Mouse (Mus musculus): ENCODE results near the gene Angpt4. TPM values are rescaled to one million over a fixed set of nuclear protein-coding genes. Genes with fewer than 3 reads are reported as not detected.

The Angpt4 gene
- polyA plus RNA-seq, 2 experiments: 0.03 to 0.06 TPM

GRCm38 (mm10) chr2:151874551-151874950 is 36.5 kb upstream of the Angpt4 start:
- Histone ChIP-seq H3K27ac (no peak overlapping the region), H3K9ac (replicated peaks) (no peak overlapping the region), H3K4me3 (ENCODE audit: insufficient read depth in 1 of 2, low read depth in 2 of 2, low read length in 2 of 2) (no peak overlapping the region), H3K9me3 (ENCODE audit: control insufficient read depth, low read length) (no peaks in the 10 kb centered on the region), H3K36me3 (replicated peaks; ENCODE audit: control insufficient read depth, insufficient read depth, low read depth) (no peaks in the 10 kb centered on the region), H3K4me2 (ENCODE audit: low read depth) (no peak overlapping the region), H3K4me1 (replicated peaks; ENCODE audit: control insufficient read depth in 2 of 2, insufficient read depth in 2 of 2, low read length in 1 of 2) (no peaks in the 10 kb centered on the region), H3K27me3 (ENCODE audit: control insufficient read depth, insufficient read depth, low read length) (no peaks in the 10 kb centered on the region)
- ATAC-seq (ENCODE audit: insufficient read depth): no peak
- no peak for DNase-seq (ENCODE audit: low read depth in 3 of 3, low spot score in 3 of 3)
- no peak; the same call in 1 of the 2 replicates for TF ChIP-seq CTCF (IDR thresholded peaks at IDR 0.05; ENCODE audit: low read depth)
- no peak for TF ChIP-seq EP300 (IDR thresholded peaks at IDR 0.05; ENCODE audit: low read depth)

GRCm38 (mm10) chr2:151876012-151876485 is 35.0 kb upstream of the Angpt4 start:
- ATAC-seq (ENCODE audit: insufficient read depth) (no peak), DNase-seq (ENCODE audit: low read depth in 3 of 3, low spot score in 3 of 3) (peak; percentile 5 to 16 (median 11))
- H3K4me3 ChIP-seq (ENCODE audit: insufficient read depth in 1 of 2, low read depth in 2 of 2, low read length in 2 of 2): no peak overlapping the region
- TF ChIP-seq EP300 (IDR thresholded peaks at IDR 0.05; ENCODE audit: low read depth): no peak
- peak; percentile 92 for TF ChIP-seq CTCF (IDR thresholded peaks at IDR 0.05; ENCODE audit: low read depth)
- H3K9me3 ChIP-seq (ENCODE audit: control insufficient read depth, low read length): no peaks in the 10 kb centered on the region
- H3K27me3 ChIP-seq (ENCODE audit: control insufficient read depth, insufficient read depth, low read length): no peaks in the 10 kb centered on the region
- no peaks in the 10 kb centered on the region for H3K36me3 ChIP-seq (replicated peaks; ENCODE audit: control insufficient read depth, insufficient read depth, low read depth)
- no peak overlapping the region for H3K4me2 ChIP-seq (ENCODE audit: low read depth)
- H3K9ac ChIP-seq (replicated peaks): no peak overlapping the region
- H3K27ac ChIP-seq: no peak overlapping the region
- H3K4me1 ChIP-seq (replicated peaks; ENCODE audit: control insufficient read depth in 2 of 2, insufficient read depth in 2 of 2, low read length in 1 of 2): no peaks in the 10 kb centered on the region
- WGBS (ENCODE audit: insufficient replicate concordance): 11% methylated on average over 8 of the region's 8 CpGs

DNA sequence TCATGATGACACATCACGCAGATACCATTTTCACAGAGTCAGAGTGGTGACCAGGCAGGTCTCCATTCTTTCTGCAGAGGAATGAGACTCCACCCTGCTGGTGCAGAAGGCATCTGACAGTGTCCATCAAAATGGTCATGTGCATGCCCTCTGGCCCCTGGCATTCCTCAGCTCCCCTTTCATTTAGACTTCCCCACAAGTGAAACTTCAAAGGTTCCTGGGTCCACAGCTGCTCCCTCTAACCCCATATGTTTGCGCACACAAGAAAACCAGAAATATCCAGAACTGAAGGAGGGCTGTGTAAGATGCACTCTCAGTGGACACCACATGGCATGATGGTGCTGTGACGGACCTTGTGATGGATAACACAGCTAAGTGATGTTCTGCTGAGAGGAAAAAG is 32.4 kb upstream of the Angpt4 start:
- Histone ChIP-seq H3K27ac (no peak overlapping the region), H3K9me3 (ENCODE audit: control insufficient read depth, low read length) (no peaks in the 10 kb centered on the region), H3K9ac (replicated peaks) (no peak overlapping the region), H3K4me3 (ENCODE audit: insufficient read depth in 1 of 2, low read depth in 2 of 2, low read length in 2 of 2) (no peak overlapping the region), H3K36me3 (replicated peaks; ENCODE audit: control insufficient read depth, insufficient read depth, low read depth) (no peaks in the 10 kb centered on the region), H3K27me3 (ENCODE audit: control insufficient read depth, insufficient read depth, low read length) (no peaks in the 10 kb centered on the region), H3K4me1 (replicated peaks; ENCODE audit: control insufficient read depth in 2 of 2, insufficient read depth in 2 of 2, low read length in 1 of 2) (no peaks in the 10 kb centered on the region), H3K4me2 (ENCODE audit: low read depth) (no peak overlapping the region)
- ATAC-seq (ENCODE audit: insufficient read depth) (no peak), DNase-seq (ENCODE audit: low read depth in 3 of 3, low spot score in 3 of 3) (no peak)
- TF ChIP-seq CTCF (IDR thresholded peaks at IDR 0.05; ENCODE audit: low read depth) (no peak), EP300 (IDR thresholded peaks at IDR 0.05; ENCODE audit: low read depth) (no peak)
- WGBS (ENCODE audit: insufficient replicate concordance): 51% methylated on average over 3 of the region's 3 CpGs

DNA sequence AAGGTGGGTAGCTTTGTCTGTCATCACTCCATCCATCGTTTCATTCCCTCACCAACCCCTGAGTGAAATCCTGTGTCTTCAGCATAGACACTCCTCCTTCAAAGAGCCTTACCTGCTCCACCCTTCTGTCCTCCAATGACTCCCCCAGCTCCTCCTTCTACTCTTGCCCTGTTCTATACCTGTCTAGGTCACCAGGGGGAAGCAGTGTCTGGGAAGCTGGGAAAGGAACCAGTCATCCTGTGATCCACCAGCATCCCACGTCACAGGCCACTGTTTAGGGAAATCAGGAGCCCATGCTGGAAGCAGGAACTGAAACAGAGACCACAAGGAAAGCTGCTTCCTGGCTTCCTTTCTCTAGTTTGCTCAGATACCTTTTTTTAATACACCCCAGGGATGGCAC is 31.2 kb upstream of the Angpt4 start:
- DNase-seq (ENCODE audit: low read depth in 3 of 3, low spot score in 3 of 3) (no peak), ATAC-seq (ENCODE audit: insufficient read depth) (no peak)
- H3K4me1 ChIP-seq (replicated peaks; ENCODE audit: control insufficient read depth in 2 of 2, insufficient read depth in 2 of 2, low read length in 1 of 2): no peaks in the 10 kb centered on the region
- no peak overlapping the region for H3K4me3 ChIP-seq (ENCODE audit: insufficient read depth in 1 of 2, low read depth in 2 of 2, low read length in 2 of 2)
- no peak overlapping the region for H3K9ac ChIP-seq (replicated peaks)
- 37% methylated on average over 2 of the region's 2 CpGs for WGBS (ENCODE audit: insufficient replicate concordance)
- no peak overlapping the region for H3K27ac ChIP-seq
- no peak overlapping the region for H3K4me2 ChIP-seq (ENCODE audit: low read depth)
- no peaks in the 10 kb centered on the region for H3K36me3 ChIP-seq (replicated peaks; ENCODE audit: control insufficient read depth, insufficient read depth, low read depth)
- TF ChIP-seq CTCF (IDR thresholded peaks at IDR 0.05; ENCODE audit: low read depth) (no peak), EP300 (IDR thresholded peaks at IDR 0.05; ENCODE audit: low read depth) (no peak)
- no peaks in the 10 kb centered on the region for H3K27me3 ChIP-seq (ENCODE audit: control insufficient read depth, insufficient read depth, low read length)
- H3K9me3 ChIP-seq (ENCODE audit: control insufficient read depth, low read length): no peaks in the 10 kb centered on the region

DNA sequence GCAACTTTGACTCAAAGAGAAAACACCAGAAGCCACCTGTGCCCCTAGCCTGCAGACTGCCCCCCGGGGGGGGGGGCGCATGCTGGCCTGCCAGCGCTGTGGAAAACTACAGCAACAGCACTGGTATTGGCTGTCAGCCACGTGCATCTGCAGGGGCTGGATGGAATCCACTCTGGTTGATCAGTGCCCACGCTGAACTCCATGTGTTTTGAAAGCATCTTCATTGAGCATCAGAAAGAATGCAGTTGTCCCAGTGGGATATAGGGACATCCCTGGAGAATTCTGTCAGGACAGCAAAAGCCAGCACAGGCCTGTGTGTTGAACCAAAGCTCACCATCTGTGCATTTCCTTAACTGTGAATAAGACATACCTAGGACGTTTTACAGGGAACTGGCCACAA is 20.0 kb upstream of the Angpt4 start:
- Histone ChIP-seq H3K4me1 (replicated peaks; ENCODE audit: control insufficient read depth in 2 of 2, insufficient read depth in 2 of 2, low read length in 1 of 2) (no peaks in the 10 kb centered on the region), H3K9ac (replicated peaks) (no peak overlapping the region), H3K27ac (no peak overlapping the region), H3K27me3 (ENCODE audit: control insufficient read depth, insufficient read depth, low read length) (no peaks in the 10 kb centered on the region), H3K9me3 (ENCODE audit: control insufficient read depth, low read length) (no peaks in the 10 kb centered on the region), H3K36me3 (replicated peaks; ENCODE audit: control insufficient read depth, insufficient read depth, low read depth) (no peaks in the 10 kb centered on the region), H3K4me3 (ENCODE audit: insufficient read depth in 1 of 2, low read depth in 2 of 2, low read length in 2 of 2) (no peak overlapping the region), H3K4me2 (ENCODE audit: low read depth) (no peak overlapping the region)
- WGBS (ENCODE audit: insufficient replicate concordance): 36% methylated on average over 5 of the region's 6 CpGs
- TF ChIP-seq CTCF (IDR thresholded peaks at IDR 0.05; ENCODE audit: low read depth): no peak
- TF ChIP-seq EP300 (IDR thresholded peaks at IDR 0.05; ENCODE audit: low read depth): no peak
- DNase-seq (ENCODE audit: low read depth in 3 of 3, low spot score in 3 of 3): no peak
- no peak for ATAC-seq (ENCODE audit: insufficient read depth)
